Mouse (Mus musculus): ENCODE results near the gene Coch.

DNA sequence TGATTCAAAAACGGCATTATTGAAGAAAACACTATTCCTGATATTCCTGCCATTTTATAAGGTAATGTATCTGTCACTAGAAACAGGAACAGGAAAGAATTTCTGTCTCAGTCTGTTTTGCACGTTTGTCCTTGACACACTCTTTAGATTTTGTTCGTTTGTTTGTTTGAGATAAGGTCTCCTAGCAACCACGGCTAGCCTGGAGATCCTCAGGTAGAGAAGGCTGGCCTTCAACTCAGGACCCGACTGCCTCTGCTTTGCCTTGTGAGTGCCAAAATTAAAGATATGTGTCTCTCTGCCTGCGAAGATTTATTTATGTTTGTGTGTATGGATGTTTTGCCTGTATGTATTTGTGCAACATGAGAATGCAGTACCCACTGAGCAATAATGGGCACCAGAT is 48.7 kb downstream of the Coch start:
- TF ChIP-seq CTCF (IDR thresholded peaks at IDR 0.05; ENCODE audit: control insufficient read depth, insufficient read depth, insufficient read length): no peak
- TF ChIP-seq MAX (IDR thresholded peaks at IDR 0.05): no peak
- no peak for TF ChIP-seq MYOD1 (IDR thresholded peaks at IDR 0.05; ENCODE audit: control insufficient read depth, insufficient read length, low read depth)

Measured in C2C12 (cell line).